Mouse (Mus musculus) hindbrain, embryonic 16.5 days (tissue): ENCODE results near the gene Zfp981. TPM values are rescaled to one million over a fixed set of nuclear protein-coding genes. Genes with fewer than 3 reads are reported as not detected.
A peak's percentile ranks its signal among the peaks of the same experiment; 100 is the strongest.
"Not testable (repeated sequence)": the region's sequence is repeated elsewhere in the genome, so short reads cannot be mapped to it uniquely, and the experiment has no call there.

Experiments
- ATAC-seq: fragments of 200-750 bp; cut with Nextera tagmentation; 2 replicates; pipeline ENCODE4 v1.8.0; 2017; ENCODE audit warnings: moderate TSS enrichment, moderate library complexity
- H3K27ac ChIP-seq: fragments of 300-500 bp; sonication (generic); 2 replicates; pipeline ENCODE4 v1.5.1; 2014; ENCODE audit warnings: low read depth, mild to moderate bottlenecking, control low read depth, low read length, moderate library complexity
- H3K27me3 ChIP-seq: fragments of 300-500 bp; sonication (generic); replicated peaks from 2 replicates; pipeline ENCODE4 v1.6.1; 2014; ENCODE audit warnings: low read length; ENCODE audit not compliant: control insufficient read depth, insufficient read depth
- H3K36me3 ChIP-seq: fragments of 300-500 bp; sonication (generic); 2 replicates; pipeline ENCODE4 v1.6.1; 2014; ENCODE audit warnings: mild to moderate bottlenecking, low read length, moderate library complexity, mixed read lengths; ENCODE audit not compliant: control insufficient read depth, insufficient read depth
- H3K4me1 ChIP-seq: fragments of 300-500 bp; sonication (generic); 2 replicates; pipeline ENCODE4 v1.6.1; 2014; ENCODE audit warnings: low read depth, low read length; ENCODE audit not compliant: control insufficient read depth, insufficient read depth
- H3K4me2 ChIP-seq: fragments of 300-500 bp; sonication (generic); 2 replicates; pipeline ENCODE4 v1.6.1; 2014; ENCODE audit warnings: mild to moderate bottlenecking, low read length, control low read depth, moderate library complexity
- H3K4me3 ChIP-seq: fragments of 300-500 bp; sonication (generic); 2 replicates; pipeline ENCODE4 v1.5.1; 2014; ENCODE audit warnings: mild to moderate bottlenecking, low read length, control low read depth, moderate library complexity
- H3K9ac ChIP-seq: fragments of 300-500 bp; sonication (generic); 2 replicates; pipeline ENCODE4 v1.6.1; 2014; ENCODE audit warnings: low read depth, mild to moderate bottlenecking, control low read depth, low read length, moderate library complexity
- H3K9me3 ChIP-seq: fragments of 300-500 bp; sonication (generic); 2 replicates; pipeline ENCODE4 v1.6.1; 2014; ENCODE audit warnings: mild to moderate bottlenecking, low read length, moderate library complexity; ENCODE audit not compliant: control insufficient read depth
- WGBS: fragments of 180-500 bp; shearing (Covaris S2); extraction: QIAGEN DNeasy Blood & Tissue Kit; methylation state at CpG from one replicate; pipeline ENCODE4 v1.1.7; 2014; 5-methylcytosine and 5-hydroxymethylcytosine counted together
- polyA plus RNA-seq: library from polyadenylated mRNA; unstranded; fragments of >200 nt; fragmentation: Nextera tagmentation; extraction: Ambion mirVana; gene quantifications from 2 replicates; pipeline ENCODE4 v1.2.1, GENCODE M21; 2015

Gene Zfp981
- 0.20 and 0.39 TPM in 2 replicates for polyA plus RNA-seq

GRCm38 (mm10) chr4:146501727-146502126 lies at the start of gene Zfp981:
Zfp981 (plus strand) TSS chr4:146502027.
- H3K4me1 ChIP-seq, H3K4me2 ChIP-seq, H3K9ac ChIP-seq, H3K27me3 ChIP-seq, H3K36me3 ChIP-seq, H3K4me3 ChIP-seq, H3K27ac ChIP-seq, ATAC-seq: not testable (repeated sequence)
- 83% methylated on average over 4 of the region's 4 CpGs for WGBS
- H3K9me3 ChIP-seq, result peaks cover 24% of the 10 kb centered on the region

- H3K4me1 ChIP-seq, H3K9ac ChIP-seq, H3K36me3 ChIP-seq, H3K4me3 ChIP-seq, H3K4me2 ChIP-seq, ATAC-seq, H3K27me3 ChIP-seq, H3K27ac ChIP-seq: not testable (repeated sequence)
- 90% methylated on average over 2 of the region's 2 CpGs for WGBS
- peaks cover 50% of the 10 kb centered on the region for H3K9me3 ChIP-seq
These were observed 49.3 kb upstream of the Zfp981 start for GRCm38 (mm10) chr4:146452576-146452975.

GRCm38 (mm10) chr4:146454170-146454569 lies 47.7 kb upstream of the Zfp981 start:
- not testable (repeated sequence) for H3K9ac ChIP-seq, H3K4me2 ChIP-seq, H3K27me3 ChIP-seq, H3K4me1 ChIP-seq, H3K27ac ChIP-seq, H3K4me3 ChIP-seq, ATAC-seq, H3K36me3 ChIP-seq
- peaks cover 48% of the 10 kb centered on the region for H3K9me3 ChIP-seq
- 63% methylated on average over 1 of the region's 1 CpGs for WGBS

- H3K27me3 ChIP-seq, result no peaks in the 10 kb centered on the region
- no peak overlapping the region for H3K4me2 ChIP-seq
- 50% methylated on average over 2 of the region's 2 CpGs for WGBS
- no peak overlapping the region for H3K9ac ChIP-seq
- H3K4me1 ChIP-seq, result no peaks in the 10 kb centered on the region
- H3K27ac ChIP-seq, result no peak overlapping the region
- peaks cover 50% of the 10 kb centered on the region for H3K9me3 ChIP-seq
- ATAC-seq, result 0 out of 2 replicates have a peak, but pooled peaks have one; percentile 13
- no peak overlapping the region for H3K4me3 ChIP-seq
- no peaks in the 10 kb centered on the region for H3K36me3 ChIP-seq
These were observed 46.9 kb upstream of the Zfp981 start for GRCm38 (mm10) chr4:146454896-146455295.

GRCm38 (mm10) chr4:146455321-146455721 lies 46.5 kb upstream of the Zfp981 start:
- H3K4me3 ChIP-seq, result no peak overlapping the region
- H3K36me3 ChIP-seq, result no peaks in the 10 kb centered on the region
- no peaks in the 10 kb centered on the region for H3K4me1 ChIP-seq
- H3K4me2 ChIP-seq, result no peak overlapping the region
- WGBS, result 94% methylated on average over 7 of the region's 7 CpGs
- no peaks in the 10 kb centered on the region for H3K27me3 ChIP-seq
- H3K9me3 ChIP-seq, result peaks cover 52% of the 10 kb centered on the region
- no peak overlapping the region for H3K27ac ChIP-seq
- peak; percentile 41; the same call in 1 of the 2 replicates for ATAC-seq
- H3K9ac ChIP-seq, result no peak overlapping the region

GRCm38 (mm10) chr4:146456061-146456726 lies 45.6 kb upstream of the Zfp981 start:
- no peak overlapping the region for H3K27ac ChIP-seq
- H3K4me1 ChIP-seq, result no peaks in the 10 kb centered on the region
- ATAC-seq, result no peak

GRCm38 (mm10) chr4:146457126-146457525 lies 44.7 kb upstream of the Zfp981 start:
- H3K36me3 ChIP-seq, result no peaks in the 10 kb centered on the region

More at GRCm38 (mm10) chr4:146456061-146456726, 45.6 kb upstream of the Zfp981 start:
- WGBS, result 71% methylated on average over 4 of the region's 4 CpGs
- Histone ChIP-seq H3K27me3 (no peaks in the 10 kb centered on the region), H3K36me3 (no peaks in the 10 kb centered on the region), H3K4me3 (no peak overlapping the region), H3K9me3 (peaks cover 55% of the 10 kb centered on the region), H3K4me2 (no peak overlapping the region), H3K9ac (no peak overlapping the region)

GRCm38 (mm10) chr4:146457720-146458119 lies 44.1 kb upstream of the Zfp981 start:
- H3K27ac ChIP-seq, result no peak overlapping the region
- WGBS, result 71% methylated on average over 1 of the region's 1 CpGs
- ATAC-seq, result no peak; the same call in 1 of the 2 replicates
- H3K4me2 ChIP-seq, result no peak overlapping the region
- H3K4me1 ChIP-seq, result no peaks in the 10 kb centered on the region
- H3K36me3 ChIP-seq, result no peaks in the 10 kb centered on the region
- H3K4me3 ChIP-seq, result no peak overlapping the region
- peaks cover 52% of the 10 kb centered on the region for H3K9me3 ChIP-seq
- H3K27me3 ChIP-seq, result no peaks in the 10 kb centered on the region
- no peak overlapping the region for H3K9ac ChIP-seq

More at GRCm38 (mm10) chr4:146457126-146457525, 44.7 kb upstream of the Zfp981 start:
- no peak for ATAC-seq
- no peaks in the 10 kb centered on the region for H3K27me3 ChIP-seq
- no peak overlapping the region for H3K27ac ChIP-seq
- no peaks in the 10 kb centered on the region for H3K4me1 ChIP-seq
- no peak overlapping the region for H3K4me2 ChIP-seq
- H3K4me3 ChIP-seq, result no peak overlapping the region
- H3K9ac ChIP-seq, result no peak overlapping the region
- H3K9me3 ChIP-seq, result peaks cover 55% of the 10 kb centered on the region
- WGBS, result 53% methylated on average over 2 of the region's 2 CpGs

- not testable (repeated sequence) for ATAC-seq, H3K9ac ChIP-seq, H3K4me1 ChIP-seq, H3K36me3 ChIP-seq, H3K4me3 ChIP-seq, H3K27ac ChIP-seq, H3K4me2 ChIP-seq, H3K27me3 ChIP-seq
- WGBS, result 82% methylated on average over 5 of the region's 5 CpGs
- peaks cover 45% of the 10 kb centered on the region for H3K9me3 ChIP-seq
These were observed 42.0 kb upstream of the Zfp981 start for GRCm38 (mm10) chr4:146459822-146460221.
